Mouse (Mus musculus) megakaryocyte-erythroid progenitor cell, adult 5-6 weeks (primary cell): Measurements from ENCODE around the gene Wnt10a. TPM values are rescaled to one million over a fixed set of nuclear protein-coding genes. Genes with fewer than 3 reads are reported as not detected.

Experiments used
- total RNA-seq, 2 experiments: library from RNA; stranded (forward) in 1 of 2; stranded (reverse) in 1 of 2; fragments of 200-1000, 215-1000 nt in 1 of 2; fragments of >200 nt in 1 of 2; fragmentation: Nextera tagmentation in 1 of 2; gene quantifications; 2 replicates each; pipeline ENCODE4 v1.2.3; 2014 to 2017

Wnt10a gene
- total RNA-seq, 2 experiments from 2014 or later, result not detected

Other genes starting within 250 kb of the Wnt10a start
- gene Plcd4, start 248.6 kb upstream of the Wnt10a start, total RNA-seq (2014; fragmentation: Nextera tagmentation), result not detected in 2 replicates
- gene Plcd4, start 248.6 kb upstream of the Wnt10a start, total RNA-seq (2017), result 0.33 TPM in 1 of 2 replicates, not detected in the other
- gene Usp37, start 247.2 kb upstream of the Wnt10a start, total RNA-seq (2014; fragmentation: Nextera tagmentation), result 31.1 and 40.1 TPM in 2 replicates
- 39.9 and 70.7 TPM in 2 replicates for gene Usp37, start 247.2 kb upstream of the Wnt10a start, total RNA-seq (2017)
- 26.5 and 29.8 TPM in 2 replicates for gene Zfp142, start 203.3 kb upstream of the Wnt10a start, total RNA-seq (2014; fragmentation: Nextera tagmentation)
- 12.3 and 13.8 TPM in 2 replicates for gene Zfp142, start 203.3 kb upstream of the Wnt10a start, total RNA-seq (2017)
- gene Bcs1l, start 203.2 kb upstream of the Wnt10a start, total RNA-seq (2014; fragmentation: Nextera tagmentation), result 27.8 and 29.7 TPM in 2 replicates
- gene Bcs1l, start 203.2 kb upstream of the Wnt10a start, total RNA-seq (2017), result 14.4 and 21.1 TPM in 2 replicates
- gene Rnf25, start 190.1 kb upstream of the Wnt10a start, total RNA-seq (2014; fragmentation: Nextera tagmentation), result 38.6 and 49.9 TPM in 2 replicates
- 22.7 and 26.5 TPM in 2 replicates for gene Rnf25, start 190.1 kb upstream of the Wnt10a start, total RNA-seq (2017)
- 0.20 and 0.82 TPM in 2 replicates for gene Stk36, start 190.1 kb upstream of the Wnt10a start, total RNA-seq (2014; fragmentation: Nextera tagmentation)
- gene Stk36, start 190.1 kb upstream of the Wnt10a start, total RNA-seq (2017), result not detected in 2 replicates
- 46.8 and 55.5 TPM in 2 replicates for gene Ttll4, start 129.8 kb upstream of the Wnt10a start, total RNA-seq (2014; fragmentation: Nextera tagmentation)
- 19.8 and 38.2 TPM in 2 replicates for gene Ttll4, start 129.8 kb upstream of the Wnt10a start, total RNA-seq (2017)
- gene Cyp27a1, start 77.9 kb upstream of the Wnt10a start, total RNA-seq (2014; fragmentation: Nextera tagmentation), result 2.0 TPM in 1 of 2 replicates, not detected in the other
- 1.9 TPM in 1 of 2 replicates, not detected in the other for gene Cyp27a1, start 77.9 kb upstream of the Wnt10a start, total RNA-seq (2017)
- not detected in 2 replicates for gene Prkag3, start 42.3 kb upstream of the Wnt10a start, total RNA-seq (2014; fragmentation: Nextera tagmentation)
- gene Prkag3, start 42.3 kb upstream of the Wnt10a start, total RNA-seq (2017), result not detected in 2 replicates
- gene Wnt6, start 19.6 kb upstream of the Wnt10a start, total RNA-seq (2014; fragmentation: Nextera tagmentation), result not detected in 2 replicates
- not detected in 2 replicates for gene Wnt6, start 19.6 kb upstream of the Wnt10a start, total RNA-seq (2017)
- gene Cdk5r2, start 63.4 kb downstream of the Wnt10a start, total RNA-seq (2014; fragmentation: Nextera tagmentation), result not detected in 2 replicates
- gene Cdk5r2, start 63.4 kb downstream of the Wnt10a start, total RNA-seq (2017), result not detected in 2 replicates
- gene Fev, start 93.9 kb downstream of the Wnt10a start, total RNA-seq (2014; fragmentation: Nextera tagmentation), result not detected in 2 replicates
- not detected in 2 replicates for gene Fev, start 93.9 kb downstream of the Wnt10a start, total RNA-seq (2017)
- gene Cryba2, start 101.6 kb downstream of the Wnt10a start, total RNA-seq (2014; fragmentation: Nextera tagmentation), result not detected in 2 replicates
- gene Cryba2, start 101.6 kb downstream of the Wnt10a start, total RNA-seq (2017), result not detected in 2 replicates
- not detected in 2 replicates for gene Cfap65, start 144.1 kb downstream of the Wnt10a start, total RNA-seq (2014; fragmentation: Nextera tagmentation)
- gene Cfap65, start 144.1 kb downstream of the Wnt10a start, total RNA-seq (2017), result not detected in 2 replicates
- gene Ihh, start 160.2 kb downstream of the Wnt10a start, total RNA-seq (2014; fragmentation: Nextera tagmentation), result not detected in 2 replicates
- 0.80 TPM in 1 of 2 replicates, not detected in the other for gene Ihh, start 160.2 kb downstream of the Wnt10a start, total RNA-seq (2017)